ENCODE assay signal across 23 mouse cellular contexts in genomic region chr4:153114998-153115397, GRCm38 (mm10).
DNase-seq lines count a peak whose midpoint lies in the region; ATAC-seq and TF ChIP-seq lines count a peak whose summit lies in the region.
"Had no signal": no experiment of that assay in that cellular context is flagged by ENCODE, and none has a peak within 500 bp of the region (broad histone marks: within the 10 kb centered on the region; RNA-seq: fewer than 3 reads in every experiment).

No protein-coding gene starts in this region.

- H3K27me3 ChIP-seq in forebrain, embryonic 11.5 days (ENCODE audit: control insufficient read depth, insufficient read depth, low read length) = no peaks in the 10 kb centered on the region
- 0 out of 2 replicates have a peak, but pooled peaks cover 8% of the 10 kb centered on the region for H3K27me3 ChIP-seq in forebrain, embryonic 12.5 days
- no peaks in the 10 kb centered on the region for H3K27me3 ChIP-seq in hindbrain, embryonic 13.5 days
- no peaks in the 10 kb centered on the region for H3K27me3 ChIP-seq in hindbrain, embryonic 11.5 days (ENCODE audit: control insufficient read depth, insufficient read depth, low read length)
- no peaks in the 10 kb centered on the region for H3K27me3 ChIP-seq in ES-Bruce4 (ENCODE audit: control insufficient read depth, insufficient read depth, low read length, poor library complexity, severe bottlenecking)
- H3K27me3 ChIP-seq: CH12.LX; forebrain, embryonic 13.5 days had no signal

- H3K9me3 ChIP-seq in forebrain, embryonic 11.5 days (ENCODE audit: control insufficient read depth, low read length) = no peaks in the 10 kb centered on the region
- peaks cover 9% of the 10 kb centered on the region; the same call in 1 of the 2 replicates for H3K9me3 ChIP-seq in forebrain, embryonic 12.5 days
- H3K9me3 ChIP-seq in hindbrain, embryonic 13.5 days = no peaks in the 10 kb centered on the region
- H3K9me3 ChIP-seq in hindbrain, embryonic 11.5 days (ENCODE audit: control insufficient read depth, low read length) = 0 out of 2 replicates have a peak, but pooled peaks cover 2% of the 10 kb centered on the region
- H3K9me3 ChIP-seq in ES-Bruce4 (replicated peaks; ENCODE audit: control insufficient read depth, insufficient read depth, low read length, poor library complexity, severe bottlenecking) = peaks cover 11% of the 10 kb centered on the region

- no peak overlapping the region for H3K4me3 ChIP-seq in forebrain, embryonic 11.5 days (ENCODE audit: low read depth, low read length)
- H3K4me3 ChIP-seq in forebrain, embryonic 12.5 days (replicated peaks) = no peak overlapping the region
- no peak overlapping the region for H3K4me3 ChIP-seq in hindbrain, embryonic 13.5 days
- H3K4me3 ChIP-seq in hindbrain, embryonic 11.5 days (ENCODE audit: low read depth, low read length) = no peak overlapping the region
- no peak overlapping the region for H3K4me3 ChIP-seq in ES-Bruce4 (ENCODE audit: low read depth, low read length)
- H3K4me3 ChIP-seq: forebrain, embryonic 13.5 days; gastrocnemius, adult 2 months had no signal

- H3K36me3 ChIP-seq in forebrain, embryonic 11.5 days (ENCODE audit: control insufficient read depth, insufficient read depth, low read length) = no peaks in the 10 kb centered on the region
- no peaks in the 10 kb centered on the region for H3K36me3 ChIP-seq in forebrain, embryonic 12.5 days (replicated peaks)
- no peaks in the 10 kb centered on the region for H3K36me3 ChIP-seq in hindbrain, embryonic 13.5 days
- H3K36me3 ChIP-seq in hindbrain, embryonic 11.5 days (ENCODE audit: control insufficient read depth, insufficient read depth, low read length) = no peaks in the 10 kb centered on the region
- no peaks in the 10 kb centered on the region for H3K36me3 ChIP-seq in ES-Bruce4 (ENCODE audit: control insufficient read depth, insufficient read depth, low read length, poor library complexity, severe bottlenecking)

- WGBS in forebrain, embryonic 11.5 days = 62% methylated on average over 7 of the region's 7 CpGs
- 50% methylated on average over 7 of the region's 7 CpGs for WGBS in forebrain, embryonic 12.5 days
- 52% methylated on average over 7 of the region's 7 CpGs for WGBS in hindbrain, embryonic 13.5 days
- 65% methylated on average over 7 of the region's 7 CpGs for WGBS in hindbrain, embryonic 11.5 days

- no peak for TF ChIP-seq POLR2A in ES-Bruce4 (IDR thresholded peaks at IDR 0.05; ENCODE audit: insufficient read depth, low read length)

- TF ChIP-seq CTCF in ES-Bruce4 (IDR thresholded peaks at IDR 0.05; ENCODE audit: low read depth, low read length) = no peak

- no peak for DNase-seq in forebrain, embryonic 11.5 days (ENCODE audit: low spot score)
- DNase-seq in hindbrain, embryonic 11.5 days (ENCODE audit: low spot score) = no peak
- DNase-seq in R1 (ENCODE audit: low read depth, low spot score) = peak; percentile 14
- no peak for DNase-seq in embryo, embryonic 10 days (ENCODE audit: low spot score)
- no peak for DNase-seq in layer of hippocampus, adult 9-10 months (ENCODE audit: low spot score)
- DNase-seq: adrenal gland, adult 2 months; adrenal gland, postnatal 14 days; B cell, adult 2 months; cerebellum, adult 11-12 months; cerebellum, adult 8-10 months; cerebellum, postnatal 36 days; forebrain, postnatal 0 days; gastrocnemius, adult 2 months; gastrocnemius, postnatal 14 days; heart, adult 11 months; kidney, adult 11 months; kidney, adult 8-10 months had no signal

- H3K4me1 ChIP-seq in forebrain, embryonic 11.5 days (replicated peaks; ENCODE audit: control insufficient read depth, insufficient read depth, low read length) = no peaks in the 10 kb centered on the region
- H3K4me1 ChIP-seq in forebrain, embryonic 12.5 days = 0 out of 2 replicates have a peak, but pooled peaks cover 4% of the 10 kb centered on the region
- 0 out of 2 replicates have a peak, but pooled peaks cover 13% of the 10 kb centered on the region for H3K4me1 ChIP-seq in hindbrain, embryonic 13.5 days (replicated peaks)
- H3K4me1 ChIP-seq in hindbrain, embryonic 11.5 days (replicated peaks; ENCODE audit: control insufficient read depth, insufficient read depth, low read length) = no peaks in the 10 kb centered on the region
- no peaks in the 10 kb centered on the region for H3K4me1 ChIP-seq in ES-Bruce4 (ENCODE audit: control insufficient read depth, insufficient read depth, low read length)

- TF ChIP-seq EP300 in ES-Bruce4 (IDR thresholded peaks at IDR 0.05; ENCODE audit: insufficient read depth, low read depth, low read length) = peak; percentile 86

- no peak overlapping the region for H3K9ac ChIP-seq in forebrain, embryonic 11.5 days (ENCODE audit: low read length)
- H3K9ac ChIP-seq in forebrain, embryonic 12.5 days = no peak overlapping the region
- no peak overlapping the region for H3K9ac ChIP-seq in hindbrain, embryonic 13.5 days
- no peak overlapping the region for H3K9ac ChIP-seq in hindbrain, embryonic 11.5 days (ENCODE audit: low read depth, low read length)
- H3K9ac ChIP-seq in ES-Bruce4 (ENCODE audit: low read depth, poor library complexity, severe bottlenecking) = no peak overlapping the region
- H3K9ac ChIP-seq: forebrain, embryonic 13.5 days; forebrain, postnatal 0 days had no signal

- ATAC-seq in forebrain, embryonic 11.5 days (replicated peaks; ENCODE audit: low FRiP score) = no peak
- no peak for ATAC-seq in forebrain, embryonic 12.5 days (ENCODE audit: low FRiP score)
- no peak for ATAC-seq in hindbrain, embryonic 13.5 days (ENCODE audit: low FRiP score)
- no peak for ATAC-seq in hindbrain, embryonic 11.5 days (ENCODE audit: low FRiP score)
- ATAC-seq: forebrain, embryonic 13.5 days; forebrain, postnatal 0 days had no signal

- 0 out of 2 replicates have a peak overlapping the region, but pooled peaks have one; percentile 12 for H3K27ac ChIP-seq in forebrain, embryonic 11.5 days (ENCODE audit: low read depth, low read length)
- no peak overlapping the region for H3K27ac ChIP-seq in forebrain, embryonic 12.5 days
- H3K27ac ChIP-seq in hindbrain, embryonic 13.5 days = peak overlapping the region; percentile 5; the same call in 1 of the 2 replicates
- H3K27ac ChIP-seq in hindbrain, embryonic 11.5 days (ENCODE audit: low read depth, low read length) = no peak overlapping the region
- no peak overlapping the region for H3K27ac ChIP-seq in ES-Bruce4 (ENCODE audit: insufficient read depth, low read length)
- H3K27ac ChIP-seq: forebrain, embryonic 13.5 days; gastrocnemius, adult 2 months had no signal

- H3K4me2 ChIP-seq in forebrain, embryonic 11.5 days (ENCODE audit: low read depth, low read length, severe bottlenecking) = no peak overlapping the region
- no peak overlapping the region for H3K4me2 ChIP-seq in forebrain, embryonic 12.5 days
- H3K4me2 ChIP-seq in hindbrain, embryonic 13.5 days = no peak overlapping the region
- no peak overlapping the region for H3K4me2 ChIP-seq in hindbrain, embryonic 11.5 days (replicated peaks; ENCODE audit: low read depth, low read length)
- H3K4me2 ChIP-seq: forebrain, embryonic 13.5 days; heart, embryonic 11.5 days had no signal

Comparison
In these comparisons a context has a peak if more than half of its experiments do, and no peak if none do; other contexts are left out.
1. H3K27ac ChIP-seq: peak in forebrain, embryonic 11.5 days (single experiment) and hindbrain, embryonic 13.5 days (single experiment); none in forebrain, embryonic 12.5 days (single experiment), hindbrain, embryonic 11.5 days (single experiment) and ES-Bruce4 (single experiment).